ENCODE assay signal across 18 mouse cellular contexts in the genomic region with DNA sequence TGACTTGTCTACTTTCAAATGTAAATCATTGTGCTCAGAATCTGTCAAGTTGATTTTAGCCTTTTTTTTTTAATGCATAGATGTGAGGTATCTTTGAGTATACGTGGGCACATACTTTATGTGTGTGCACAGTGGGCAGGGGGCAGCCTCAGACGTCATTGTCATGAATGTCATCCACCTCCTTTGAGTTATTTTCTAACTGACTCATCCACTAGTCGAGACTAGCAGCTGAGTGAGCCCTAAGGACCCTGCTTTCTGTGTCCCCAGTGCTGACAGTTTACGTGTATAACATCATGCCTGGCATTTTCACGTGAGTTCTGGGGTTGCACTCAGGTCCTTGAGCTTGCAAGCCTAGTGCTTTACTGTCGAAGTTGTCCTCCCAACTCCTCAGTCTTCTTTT. TPM values are rescaled to one million over a fixed set of nuclear protein-coding genes. Genes with fewer than 3 reads are reported as not detected.
"Had no signal": no experiment of that assay in that cellular context is flagged by ENCODE, and none has a peak within 500 bp of the region (broad histone marks: within the 10 kb centered on the region; RNA-seq: fewer than 3 reads in every experiment).

No protein-coding gene starts in this region.

- DNase-seq: lung, adult 2 months; lung, postnatal 14 days; lung, postnatal 36 days; right cerebral cortex, postnatal 14 days; thymus, adult 2 months; thymus, postnatal 25 days; thymus, postnatal 4 days had no signal

RNA-seq across cellular contexts. Expression of a gene that starts 35.5 kb away (rescaled TPM):
- total RNA-seq: megakaryocyte progenitor cell, adult 5-6 weeks; monocyte, adult 5-6 weeks; neutrophil, adult 5-6 weeks had no signal
- polyA plus RNA-seq: lung, adult 2 months; lung, embryonic 15.5 days; lung, postnatal 0 days; macrophage; neural tube, embryonic 12.5 days; spleen, adult 2 months; stomach, embryonic 15.5 days; stomach, postnatal 0 days; testis, adult 2 months; thymus, adult 2 months had no signal
